Mouse (Mus musculus) G1E (cell line): Measurements from ENCODE around the gene Krtdap.
"Not testable (repeated sequence)": the region's sequence is repeated elsewhere in the genome, so short reads cannot be mapped to it uniquely, and the experiment has no call there.

ENCODE experiments used
- CTCF ChIP-seq: IDR thresholded peaks from 2 replicates; pipeline ENCODE4 v1.5.1; 2012; ENCODE audit warnings: low read depth, low read length, inconsistent platforms, mixed read lengths
- GATA2 ChIP-seq: IDR thresholded peaks from 2 replicates; pipeline ENCODE4 v1.6.1; 2012; ENCODE audit warnings: low read depth, low read length, inconsistent platforms, borderline replicate concordance
- POLR2AphosphoS5 ChIP-seq: IDR thresholded peaks from 2 replicates; pipeline ENCODE4 v1.6.1; 2012; ENCODE audit warnings: low read depth, low read length, inconsistent platforms; ENCODE audit not compliant: insufficient replicate concordance

DNA sequence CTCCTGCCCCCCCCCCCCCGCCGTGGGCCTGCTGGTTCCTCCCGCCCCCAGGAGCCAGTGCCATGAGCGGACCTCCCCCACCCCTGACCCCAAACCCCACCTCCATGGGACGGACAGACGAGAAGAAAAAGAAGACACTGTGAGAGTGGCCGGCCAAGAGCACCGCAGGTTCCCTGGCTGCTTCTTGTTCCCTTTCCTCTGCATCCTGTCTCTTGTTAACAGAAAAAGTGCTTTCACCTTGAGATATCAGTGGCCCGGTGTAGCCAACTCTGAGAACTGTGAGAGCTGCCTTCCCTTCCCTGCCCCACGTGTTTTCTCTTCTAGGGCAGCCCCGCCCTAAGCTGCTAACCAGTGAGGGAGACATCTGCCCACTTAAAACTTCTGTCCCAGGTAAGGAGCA lies 45.0 kb downstream of the Krtdap start:
- TF ChIP-seq CTCF, POLR2AphosphoS5, GATA2: not testable (repeated sequence)
